Mouse (Mus musculus) midbrain, embryonic 13.5 days (tissue): ENCODE measurements around the gene Itga7. TPM values are rescaled to one million over a fixed set of nuclear protein-coding genes. Genes with fewer than 3 reads are reported as not detected.

Experiments
- ATAC-seq: fragments of 200-750 bp; cut with Nextera tagmentation; 2 replicates; pipeline ENCODE4 v1.8.0; 2017; ENCODE audit warnings: mild to moderate bottlenecking, moderate TSS enrichment, moderate library complexity
- H3K27ac ChIP-seq: fragments of 300-500 bp; sonication (generic); 2 replicates; pipeline ENCODE4 v1.5.1; 2015; ENCODE audit warnings: inconsistent platforms, mild to moderate bottlenecking, moderate library complexity
- H3K27me3 ChIP-seq: fragments of 300-500 bp; sonication (generic); 2 replicates; pipeline ENCODE4 v1.6.1; 2015; ENCODE audit warnings: mild to moderate bottlenecking, inconsistent platforms
- H3K36me3 ChIP-seq: fragments of 300-500 bp; sonication (generic); 2 replicates; pipeline ENCODE4 v1.6.1; 2015; ENCODE audit warnings: mild to moderate bottlenecking, inconsistent platforms
- H3K4me1 ChIP-seq: fragments of 300-500 bp; sonication (generic); replicated peaks from 2 replicates; pipeline ENCODE4 v1.6.1; 2015; ENCODE audit warnings: inconsistent platforms
- H3K4me2 ChIP-seq: fragments of 300-500 bp; sonication (generic); replicated peaks from 2 replicates; pipeline ENCODE4 v1.6.1; 2015; ENCODE audit warnings: moderate library complexity, mild to moderate bottlenecking, inconsistent platforms
- H3K4me3 ChIP-seq: fragments of 300-500 bp; sonication (generic); replicated peaks from 2 replicates; pipeline ENCODE4 v1.5.1; 2015; ENCODE audit warnings: mild to moderate bottlenecking, inconsistent platforms
- H3K9ac ChIP-seq: fragments of 300-500 bp; sonication (generic); replicated peaks from 2 replicates; pipeline ENCODE4 v1.6.1; 2015; ENCODE audit warnings: mild to moderate bottlenecking, inconsistent platforms
- H3K9me3 ChIP-seq: fragments of 300-500 bp; sonication (generic); 2 replicates; pipeline ENCODE4 v1.6.1; 2016; ENCODE audit warnings: mild to moderate bottlenecking, inconsistent platforms
- WGBS: fragments of 180-500 bp; shearing (Covaris S2); methylation state at CpG from one replicate; pipeline ENCODE4 v1.1.7; 2015; 5-methylcytosine and 5-hydroxymethylcytosine counted together
- polyA plus RNA-seq: library from polyadenylated mRNA; unstranded; fragments of >200 nt; fragmentation: Nextera tagmentation; extraction: Ambion mirVana; gene quantifications from 2 replicates; pipeline ENCODE4 v1.2.1, GENCODE M21; 2015

The Itga7 gene
- polyA plus RNA-seq, 1 experiment from 2014 or later: 1.7 TPM

DNA sequence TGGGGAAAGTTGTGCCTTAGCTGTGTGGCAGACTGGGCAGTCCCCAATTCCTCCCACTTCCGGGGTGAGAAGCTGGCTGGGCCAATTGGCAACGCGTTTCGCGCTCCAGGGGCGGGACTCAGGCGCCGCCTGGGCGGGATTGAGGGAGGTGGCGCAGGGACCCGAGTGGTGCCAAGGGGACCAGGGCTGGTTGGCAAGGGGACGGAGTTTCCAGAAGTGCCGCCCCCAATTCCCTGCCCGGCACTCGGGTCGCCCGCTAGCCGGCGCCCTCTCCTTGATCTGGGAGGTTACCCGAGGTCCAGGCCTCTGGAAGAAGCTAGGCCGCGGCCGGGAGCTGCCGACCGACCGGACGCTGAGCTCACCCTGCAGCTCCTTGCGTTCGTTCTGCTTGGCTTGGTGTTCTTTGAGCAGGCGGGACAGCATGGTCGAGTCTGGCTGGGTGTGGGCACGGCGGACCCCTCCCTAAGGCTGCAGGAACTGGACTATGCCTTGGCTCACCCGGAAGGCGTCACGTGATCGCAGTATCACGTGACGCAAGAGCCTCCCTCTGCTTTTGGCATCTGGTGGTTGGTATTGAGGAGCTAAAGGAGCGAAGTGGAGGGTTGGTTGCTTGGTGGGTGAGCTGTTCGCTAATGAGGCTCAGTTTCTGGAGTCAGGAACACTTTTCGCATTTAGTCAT is 10.5 kb upstream of the Itga7 start:
- under 1% methylated on average over 39 of the region's 42 CpGs for WGBS
- Histone ChIP-seq H3K27me3 (peaks cover 8% of the 10 kb centered on the region; the same call in 1 of the 2 replicates), H3K9ac (peak overlapping the region; percentile 87), H3K9me3 (no peaks in the 10 kb centered on the region), H3K4me2 (peak overlapping the region; percentile 72), H3K4me1 (peaks cover 49% of the 10 kb centered on the region), H3K36me3 (peaks cover 4% of the 10 kb centered on the region), H3K4me3 (peak overlapping the region; percentile 92), H3K27ac (peak overlapping the region; percentile 94)
- ATAC-seq: peak; percentile 97

DNA sequence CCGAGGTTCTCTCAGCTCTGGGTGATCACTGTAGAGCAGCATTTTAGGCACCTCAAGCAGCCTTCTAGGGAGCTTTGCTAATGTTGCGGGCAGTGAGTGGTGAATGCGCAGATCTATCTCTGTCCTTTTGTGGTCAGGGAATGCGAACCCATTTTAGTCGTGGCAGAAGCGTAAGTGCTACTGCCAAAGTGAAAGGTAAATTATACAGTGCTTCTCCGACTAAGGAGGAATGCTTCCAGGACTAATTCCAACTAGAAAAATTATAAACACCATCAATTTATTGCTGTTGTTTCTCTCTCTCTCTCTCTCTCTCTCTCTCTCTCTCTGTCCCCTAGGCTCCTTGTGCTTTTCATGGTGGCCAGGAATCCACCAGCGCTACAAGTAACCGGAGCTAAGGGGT is 9.7 kb upstream of the Itga7 start, which contains the start of gene Bloc1s1:
Gene Bloc1s1 (minus strand): TSS at position 101 of the 400 bp plus-strand sequence.
- no peak for ATAC-seq
- Histone ChIP-seq H3K4me3 (peak within 1 kb of the TSS; percentile 92), H3K36me3 (no peaks in the 10 kb centered on the region; the same call in none of the 2 replicates), H3K4me2 (peak within 1 kb of the TSS; percentile 72), H3K9ac (peak within 1 kb of the TSS; percentile 87), H3K9me3 (no peaks in the 10 kb centered on the region), H3K27me3 (peaks cover 10% of the 10 kb centered on the region; the same call in 1 of the 2 replicates), H3K27ac (peak within 1 kb of the TSS; percentile 94), H3K4me1 (peaks cover 43% of the 10 kb centered on the region)
- 72% methylated on average over 9 of the region's 9 CpGs for WGBS

DNA sequence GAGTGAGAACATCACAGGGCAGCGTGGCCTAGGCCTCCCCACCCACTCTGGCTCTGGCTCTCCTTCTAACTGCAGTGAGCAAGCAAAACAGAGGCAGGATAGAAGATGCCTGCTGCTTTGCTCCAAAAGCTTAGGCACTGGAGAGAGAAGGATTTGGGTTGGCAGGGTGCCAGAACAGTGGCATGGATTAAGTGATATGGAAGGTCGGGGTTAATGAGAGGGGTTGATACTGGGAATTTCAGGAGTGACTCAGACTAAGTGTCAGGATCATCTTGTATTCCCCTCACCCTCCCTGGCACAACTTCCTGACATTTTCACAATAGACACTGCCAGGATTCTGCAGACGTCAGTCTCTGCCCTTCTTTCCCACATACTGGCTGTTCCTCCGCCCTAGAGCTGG is 5.3 kb upstream of the Itga7 start:
- Histone ChIP-seq H3K4me2 (no peak overlapping the region), H3K4me3 (no peak overlapping the region), H3K27me3 (peaks cover 46% of the 10 kb centered on the region), H3K4me1 (peaks cover 18% of the 10 kb centered on the region), H3K9me3 (no peaks in the 10 kb centered on the region), H3K27ac (no peak overlapping the region), H3K36me3 (no peaks in the 10 kb centered on the region), H3K9ac (no peak overlapping the region)
- ATAC-seq: no peak
- 35% methylated on average over 4 of the region's 4 CpGs for WGBS

DNA sequence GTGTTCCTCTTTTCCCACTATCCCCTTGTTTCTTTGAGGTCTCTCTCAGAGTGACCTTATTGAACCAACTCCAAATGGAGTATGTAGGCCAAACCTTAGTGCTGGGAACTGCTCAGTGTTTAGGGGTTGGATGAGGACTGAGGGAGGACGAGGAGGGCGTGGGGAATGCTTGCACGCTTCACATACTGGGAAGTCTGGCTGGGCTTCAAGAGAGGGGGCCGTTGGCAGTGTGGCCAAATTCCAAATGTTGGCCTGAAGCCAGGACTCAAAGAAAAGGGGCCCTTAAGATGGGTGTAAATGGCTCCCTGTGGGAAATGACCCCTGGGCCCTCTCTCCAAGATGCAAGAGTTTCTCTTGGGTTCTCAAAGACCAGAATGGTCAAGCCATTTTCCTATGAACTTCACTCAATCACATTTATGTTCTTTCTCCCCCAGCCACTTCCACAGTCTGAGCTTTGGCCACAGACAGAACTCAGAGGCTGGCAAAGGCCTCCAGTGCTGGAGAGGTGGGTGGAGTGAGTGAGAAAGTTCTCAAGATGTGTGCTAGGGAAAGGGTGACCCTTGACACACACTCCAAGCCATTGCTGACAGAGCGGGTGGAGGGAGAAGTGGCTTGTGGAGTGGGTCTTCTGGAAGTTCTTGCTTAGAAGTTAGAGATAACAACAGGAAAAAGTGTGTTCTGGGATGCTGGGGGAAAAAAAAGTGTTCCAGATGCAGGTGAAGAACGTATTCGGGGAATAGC is 3.8 kb upstream of the Itga7 start:
- Histone ChIP-seq H3K27ac (no peak overlapping the region), H3K4me3 (no peak overlapping the region), H3K4me1 (peaks cover 22% of the 10 kb centered on the region), H3K36me3 (no peaks in the 10 kb centered on the region), H3K27me3 (peaks cover 61% of the 10 kb centered on the region), H3K9me3 (no peaks in the 10 kb centered on the region), H3K4me2 (no peak overlapping the region), H3K9ac (no peak overlapping the region)
- 67% methylated on average over 7 of the region's 7 CpGs for WGBS
- ATAC-seq: 0 out of 2 replicates have a peak, but pooled peaks have one; percentile 27

DNA sequence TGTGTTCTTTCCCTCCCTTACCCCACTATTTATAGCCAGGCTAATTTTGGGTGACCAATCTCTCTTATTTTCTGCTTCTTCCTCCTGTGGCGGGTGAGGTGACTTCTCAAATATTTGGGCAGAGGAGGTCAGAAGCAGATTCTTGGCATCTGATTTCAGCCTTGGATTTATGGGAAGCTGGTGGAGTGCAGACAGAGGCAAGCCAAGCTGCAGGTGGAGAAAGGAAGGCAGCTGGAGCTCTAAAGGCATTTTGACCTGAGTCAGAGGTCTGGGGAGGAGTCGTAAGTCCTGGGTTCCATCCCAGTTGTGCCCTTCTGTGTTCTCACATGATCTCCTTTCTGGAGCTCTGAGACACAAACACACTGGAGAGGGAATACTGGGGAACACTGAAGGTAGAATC is 2.2 kb upstream of the Itga7 start:
- 75% methylated on average over 2 of the region's 2 CpGs for WGBS
- H3K27me3 ChIP-seq: peaks cover 75% of the 10 kb centered on the region
- ATAC-seq: no peak

DNA sequence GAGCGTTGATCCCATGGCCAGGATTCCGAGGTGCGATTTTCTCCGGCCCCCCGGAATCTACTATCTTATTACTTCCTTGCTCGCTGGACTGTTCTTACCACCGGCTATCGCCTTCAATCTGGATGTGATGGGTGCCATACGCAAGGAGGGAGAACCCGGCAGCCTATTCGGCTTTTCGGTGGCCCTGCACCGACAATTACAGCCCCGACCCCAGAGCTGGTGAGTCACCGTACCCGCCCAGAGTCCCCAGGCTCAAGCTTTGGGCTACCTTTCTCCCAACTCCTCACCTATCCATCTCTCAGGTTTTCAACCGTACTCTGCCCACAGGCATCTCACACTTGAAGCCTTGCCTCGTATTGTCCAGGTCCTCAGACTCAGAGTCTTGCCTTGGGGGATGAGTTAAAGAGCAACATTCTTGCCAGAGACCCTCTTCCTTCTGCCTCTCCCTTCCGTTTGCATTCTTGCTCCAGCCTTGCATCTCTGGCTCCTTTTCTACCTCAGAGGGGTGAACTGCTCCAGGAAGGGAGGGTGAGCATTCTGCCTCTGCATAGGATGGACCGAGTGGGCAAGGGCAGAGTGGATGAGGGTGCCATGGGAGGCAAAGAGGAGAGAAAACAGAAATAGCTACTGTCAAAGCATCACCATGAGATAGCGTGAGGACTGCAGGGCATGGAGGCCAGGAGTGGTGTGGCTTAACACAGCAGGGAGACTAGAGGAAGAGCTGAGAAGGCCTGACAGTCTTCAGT is 531 bp downstream of the Itga7 start:
- 3% methylated on average over 21 of the region's 21 CpGs for WGBS
- Histone ChIP-seq H3K36me3 (no peaks in the 10 kb centered on the region), H3K4me2 (peak overlapping the region; percentile 76), H3K4me1 (peaks cover 15% of the 10 kb centered on the region), H3K9ac (peak overlapping the region; percentile 54), H3K4me3 (peak overlapping the region; percentile 47), H3K9me3 (no peaks in the 10 kb centered on the region), H3K27me3 (peaks cover 66% of the 10 kb centered on the region), H3K27ac (no peak overlapping the region)
- peak; percentile 32; the same call in 1 of the 2 replicates for ATAC-seq

More for the DNA sequence above, 2.2 kb upstream of the Itga7 start:
- Histone ChIP-seq H3K4me3 (no peak overlapping the region), H3K36me3 (no peaks in the 10 kb centered on the region), H3K4me1 (peaks cover 22% of the 10 kb centered on the region), H3K27ac (no peak overlapping the region), H3K4me2 (no peak overlapping the region), H3K9me3 (no peaks in the 10 kb centered on the region), H3K9ac (no peak overlapping the region)

DNA sequence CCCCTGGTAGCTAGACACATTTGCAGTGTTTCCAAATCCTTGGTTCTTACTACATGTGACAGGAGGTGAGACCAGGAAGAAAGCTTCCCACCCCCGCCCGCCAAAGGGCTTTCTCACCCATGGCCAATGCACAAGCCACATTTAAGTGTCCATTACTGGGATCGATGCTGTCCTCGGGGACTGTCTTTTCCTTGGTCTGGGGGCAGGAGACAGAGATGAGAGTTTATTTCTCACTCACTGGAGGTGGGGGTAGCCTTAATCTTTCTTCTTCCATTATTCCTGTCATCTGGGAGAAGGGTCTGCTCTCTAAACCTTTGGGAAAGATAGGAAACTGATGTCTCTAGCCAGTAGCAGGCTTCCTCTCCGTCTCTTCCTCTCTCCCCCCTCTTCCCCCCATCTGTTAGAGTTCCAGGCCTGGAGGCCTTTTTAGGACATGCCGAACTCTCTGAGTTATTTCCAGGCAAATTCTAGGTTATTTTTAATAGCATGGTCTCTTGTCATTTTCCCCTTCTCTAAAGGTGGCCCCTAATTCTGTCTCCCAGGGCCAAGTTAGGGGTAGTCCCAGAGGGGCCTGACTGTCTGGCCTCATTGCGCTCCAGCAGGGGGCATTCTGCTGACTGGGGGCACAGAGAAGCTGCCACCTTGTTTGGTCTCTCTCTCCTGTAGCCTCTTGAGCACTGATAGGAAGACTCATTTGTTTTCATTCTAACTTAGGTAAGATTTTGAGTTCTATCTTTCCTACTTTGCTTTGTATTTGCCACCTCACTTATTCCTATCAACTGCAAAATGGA is 1.6 kb downstream of the Itga7 start:
- no peaks in the 10 kb centered on the region for H3K9me3 ChIP-seq
- no peak overlapping the region for H3K9ac ChIP-seq
- peaks cover 15% of the 10 kb centered on the region for H3K4me1 ChIP-seq
- no peak overlapping the region for H3K4me3 ChIP-seq
- H3K27ac ChIP-seq: no peak overlapping the region
- peaks cover 58% of the 10 kb centered on the region for H3K27me3 ChIP-seq
- WGBS: 66% methylated on average over 7 of the region's 7 CpGs
- H3K4me2 ChIP-seq: no peak overlapping the region
- ATAC-seq: 0 out of 2 replicates have a peak, but pooled peaks have one; percentile 13
- no peaks in the 10 kb centered on the region for H3K36me3 ChIP-seq

DNA sequence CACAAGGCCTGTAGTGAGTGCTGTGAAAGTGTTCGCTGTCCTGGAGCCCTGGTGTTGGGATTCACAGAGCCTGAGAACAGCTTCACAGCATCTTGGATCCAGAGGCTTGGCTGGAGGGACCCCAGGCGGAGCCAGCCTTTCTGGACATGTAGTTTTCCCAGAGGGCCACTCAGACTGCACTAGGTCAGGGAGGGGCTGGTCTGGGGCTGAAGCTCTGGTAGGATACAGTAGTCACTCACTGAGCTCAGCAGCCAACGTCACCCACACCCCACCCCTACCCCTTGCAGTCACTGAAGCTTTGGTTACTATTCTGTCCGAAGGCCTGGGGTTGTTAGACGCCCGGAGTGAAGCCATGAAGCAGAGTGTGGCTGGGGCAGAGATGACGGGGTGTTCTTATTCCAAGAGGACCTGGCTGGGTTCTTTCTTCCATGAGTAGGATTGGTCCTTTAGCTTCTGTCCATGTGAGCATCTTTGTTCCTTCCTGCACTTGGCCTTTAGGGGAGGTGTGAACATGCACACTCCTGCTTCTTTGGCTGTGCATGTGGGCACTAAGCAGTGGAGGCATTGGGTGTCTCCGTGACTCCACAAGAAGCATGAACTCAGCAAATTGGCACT is 2.3 kb downstream of the Itga7 start:
- no peaks in the 10 kb centered on the region for H3K36me3 ChIP-seq
- no peak overlapping the region for H3K4me3 ChIP-seq
- H3K4me2 ChIP-seq: no peak overlapping the region
- H3K9me3 ChIP-seq: no peaks in the 10 kb centered on the region
- peaks cover 53% of the 10 kb centered on the region for H3K27me3 ChIP-seq
- no peak for ATAC-seq
- no peak overlapping the region for H3K9ac ChIP-seq
- 74% methylated on average over 8 of the region's 8 CpGs for WGBS
- no peak overlapping the region for H3K27ac ChIP-seq
- H3K4me1 ChIP-seq: peaks cover 15% of the 10 kb centered on the region

DNA sequence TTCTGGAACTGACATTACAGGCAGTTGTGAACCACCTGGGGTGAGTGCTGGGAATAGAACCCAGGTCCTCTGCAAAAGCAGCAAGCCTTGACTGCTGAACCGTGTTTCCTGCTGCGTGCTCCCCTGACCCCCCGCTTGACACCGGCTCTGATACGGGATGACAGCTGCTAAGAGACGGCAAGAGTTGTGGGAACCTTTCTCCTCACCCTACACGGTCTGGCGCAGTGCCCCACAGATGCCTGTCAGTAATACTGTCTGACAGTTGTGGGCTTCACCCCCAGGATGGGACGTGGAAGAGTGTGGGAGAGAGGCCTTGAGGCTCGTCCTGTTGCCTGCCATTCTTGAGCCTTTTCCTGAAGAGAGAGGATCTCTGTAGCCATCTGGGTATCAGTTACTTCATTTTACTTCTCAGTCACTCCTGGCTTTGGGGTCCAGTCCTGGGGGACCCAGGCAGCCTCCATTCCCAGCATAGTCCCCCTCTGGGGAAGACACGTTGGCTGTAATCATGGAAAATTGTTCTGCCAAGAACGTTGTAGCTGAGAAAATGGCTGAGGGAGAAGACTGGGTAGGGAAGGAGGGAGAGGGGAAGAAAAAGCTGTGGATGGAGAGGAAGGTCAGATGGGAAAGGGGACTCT is 4.3 kb downstream of the Itga7 start:
- Histone ChIP-seq H3K27ac (no peak overlapping the region), H3K4me2 (no peak overlapping the region), H3K36me3 (no peaks in the 10 kb centered on the region), H3K9me3 (no peaks in the 10 kb centered on the region), H3K27me3 (peaks cover 34% of the 10 kb centered on the region), H3K9ac (no peak overlapping the region), H3K4me1 (peaks cover 15% of the 10 kb centered on the region), H3K4me3 (no peak overlapping the region)
- ATAC-seq: no peak
- WGBS: 78% methylated on average over 12 of the region's 12 CpGs

DNA sequence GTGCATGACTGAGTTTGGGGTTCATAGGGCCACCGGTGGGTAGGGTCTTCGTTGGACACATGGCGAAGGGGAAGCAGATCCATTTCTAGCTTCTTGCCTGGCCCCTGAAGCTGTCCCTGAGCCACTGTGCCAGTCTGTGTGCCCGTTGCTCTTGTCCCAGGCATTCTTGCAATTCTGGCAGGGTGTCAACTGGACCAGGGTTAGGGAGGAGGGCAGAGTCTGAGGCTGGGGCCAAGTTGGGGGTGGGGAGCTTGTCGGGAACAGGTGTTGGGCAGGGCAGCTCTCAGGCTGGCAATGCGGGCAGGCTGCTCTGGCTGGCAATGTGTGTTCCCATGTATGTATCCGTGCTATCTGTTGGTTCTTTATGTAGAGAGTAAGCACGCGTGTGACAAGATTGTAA is 4.8 kb downstream of the Itga7 start:
- H3K9me3 ChIP-seq: no peaks in the 10 kb centered on the region
- no peaks in the 10 kb centered on the region for H3K36me3 ChIP-seq
- peaks cover 11% of the 10 kb centered on the region for H3K4me1 ChIP-seq
- no peak for ATAC-seq
- H3K4me2 ChIP-seq: no peak overlapping the region
- 86% methylated on average over 9 of the region's 9 CpGs for WGBS
- H3K27ac ChIP-seq: no peak overlapping the region
- no peak overlapping the region for H3K4me3 ChIP-seq
- no peak overlapping the region for H3K9ac ChIP-seq
- peaks cover 28% of the 10 kb centered on the region for H3K27me3 ChIP-seq

DNA sequence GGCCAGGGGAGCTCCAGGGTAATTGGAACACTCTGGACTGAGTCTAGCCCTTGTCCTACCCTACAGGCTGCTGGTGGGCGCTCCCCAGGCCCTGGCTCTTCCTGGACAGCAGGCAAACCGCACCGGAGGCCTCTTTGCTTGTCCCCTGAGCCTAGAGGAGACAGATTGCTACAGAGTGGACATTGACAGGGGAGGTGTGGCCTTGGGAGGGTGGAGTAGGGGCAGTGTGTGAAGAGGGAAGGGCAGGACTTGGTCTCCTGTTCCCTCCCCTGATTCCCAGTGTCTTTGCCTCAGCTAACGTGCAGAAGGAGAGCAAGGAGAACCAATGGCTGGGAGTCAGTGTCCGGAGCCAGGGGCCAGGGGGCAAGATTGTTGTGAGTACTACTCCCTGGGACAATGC is 5.4 kb downstream of the Itga7 start:
- no peak for ATAC-seq
- H3K9ac ChIP-seq: no peak overlapping the region
- H3K4me1 ChIP-seq: peaks cover 6% of the 10 kb centered on the region
- 75% methylated on average over 5 of the region's 5 CpGs for WGBS
- no peak overlapping the region for H3K27ac ChIP-seq
- H3K4me2 ChIP-seq: no peak overlapping the region
- H3K27me3 ChIP-seq: peaks cover 23% of the 10 kb centered on the region
- no peaks in the 10 kb centered on the region for H3K9me3 ChIP-seq
- no peaks in the 10 kb centered on the region for H3K36me3 ChIP-seq
- H3K4me3 ChIP-seq: no peak overlapping the region
